Mouse (Mus musculus) CH12.LX (cell line): ENCODE results near the gene Nr2c2ap. TPM values are rescaled to one million over a fixed set of nuclear protein-coding genes. Genes with fewer than 3 reads are reported as not detected.

Experiments used
- DNase-seq: peaks from one replicate; pipeline ENCODE4 v3.0.0-alpha.2; 2013; ENCODE audit errors: extremely low read depth
- H3K27ac ChIP-seq: 2 replicates; pipeline ENCODE4 v1.5.1; 2012; ENCODE audit warnings: low read depth, mild to moderate bottlenecking, control low read depth, moderate library complexity; ENCODE audit not compliant: insufficient read depth
- H3K27me3 ChIP-seq: replicated peaks from 2 replicates; pipeline ENCODE3; 2012; ENCODE audit warnings: inconsistent platforms
- H3K36me3 ChIP-seq, 2 experiments: replicated peaks in 1 of 2; 2 replicates each; pipeline versions ENCODE3 to v1.6.1; 2012; ENCODE audit warnings: inconsistent platforms in 1 of 2, low read length in 1 of 2, mild to moderate bottlenecking in 1 of 2, mixed read lengths in 1 of 2, moderate library complexity in 1 of 2; ENCODE audit not compliant: control insufficient read depth in 1 of 2, insufficient read depth in 1 of 2
- H3K4me1 ChIP-seq, 2 experiments: 2 replicates each; pipeline ENCODE4 v1.6.1; 2012; ENCODE audit warnings: inconsistent platforms in 1 of 2, moderate library complexity in 1 of 2; ENCODE audit not compliant: insufficient read depth in 2 of 2, control insufficient read depth in 1 of 2
- H3K4me2 ChIP-seq: 2 replicates; pipeline ENCODE4 v1.6.1; 2012; ENCODE audit warnings: low read depth, mild to moderate bottlenecking, control low read depth; ENCODE audit not compliant: poor library complexity, insufficient read depth, severe bottlenecking
- H3K4me3 ChIP-seq, 3 experiments: fragments of 150-350 bp in 1 of 3; sonication (generic) in 1 of 3; replicated peaks in 1 of 3; 2 replicates each; pipeline versions ENCODE3 to v1.5.1; 2011 to 2012; ENCODE audit warnings: low read depth in 2 of 3, low read length in 2 of 3, mild to moderate bottlenecking in 2 of 3, moderate library complexity in 2 of 3, control low read depth in 1 of 3, improper control_type of control experiment in 1 of 3, inconsistent platforms in 1 of 3, mixed read lengths in 1 of 3; ENCODE audit not compliant: poor library complexity in 1 of 3
- H3K79me2 ChIP-seq: replicated peaks from 2 replicates; pipeline ENCODE4 v1.6.1; 2012; ENCODE audit warnings: mild to moderate bottlenecking, moderate library complexity; ENCODE audit not compliant: control insufficient read depth, poor library complexity, insufficient read depth, severe bottlenecking; ENCODE audit errors: extremely low read depth
- H3K9ac ChIP-seq: 2 replicates; pipeline ENCODE4 v1.6.1; 2012; ENCODE audit warnings: low read depth, mild to moderate bottlenecking, control low read depth, moderate library complexity; ENCODE audit not compliant: insufficient read depth
- H3K9me3 ChIP-seq: replicated peaks from 2 replicates; pipeline ENCODE3; 2012; ENCODE audit warnings: low read length, inconsistent platforms, mixed read lengths
- ELF1 ChIP-seq: IDR thresholded peaks from 2 replicates; pipeline ENCODE4 v1.6.1; 2014; ENCODE audit warnings: low read depth, mild to moderate bottlenecking, inconsistent platforms, low read length, improper control_type of control experiment
- GABPA ChIP-seq: IDR thresholded peaks from 2 replicates; pipeline ENCODE4 v1.6.1; 2012; ENCODE audit warnings: low read depth, low read length, improper control_type of control experiment, inconsistent platforms; ENCODE audit not compliant: insufficient replicate concordance
- HCFC1 ChIP-seq: IDR thresholded peaks from 2 replicates; pipeline ENCODE4 v1.6.1; 2012; ENCODE audit warnings: low read depth, mild to moderate bottlenecking, inconsistent platforms, low read length, improper control_type of control experiment
- JUN ChIP-seq: IDR thresholded peaks from 2 replicates; pipeline ENCODE4 v1.6.1; 2011; ENCODE audit warnings: low read depth, mild to moderate bottlenecking, low read length, improper control_type of control experiment, moderate library complexity; ENCODE audit not compliant: insufficient read depth
- MAFK ChIP-seq: IDR thresholded peaks from 2 replicates; pipeline ENCODE4 v1.6.1; 2011; ENCODE audit warnings: low read length, improper control_type of control experiment; ENCODE audit not compliant: insufficient replicate concordance
- MYC ChIP-seq: IDR thresholded peaks from 2 replicates; pipeline ENCODE4 v1.6.1; 2011; ENCODE audit warnings: low read depth, mild to moderate bottlenecking, improper control_type of control experiment, low read length
- NELFE ChIP-seq: IDR thresholded peaks from 2 replicates; pipeline ENCODE4 v1.6.1; 2011; ENCODE audit warnings: low read depth, low read length, improper control_type of control experiment
- POLR2A ChIP-seq: IDR thresholded peaks from 2 replicates; pipeline ENCODE4 v1.6.1; 2011; ENCODE audit warnings: low read depth, mild to moderate bottlenecking, improper control_type of control experiment, low read length
- POLR2AphosphoS2 ChIP-seq: IDR thresholded peaks from 2 replicates; pipeline ENCODE4 v1.6.1; 2011; ENCODE audit warnings: low read depth, low read length, improper control_type of control experiment
- RAD21 ChIP-seq: IDR thresholded peaks from 2 replicates; pipeline ENCODE4 v1.6.1; 2011; ENCODE audit warnings: low read depth, mild to moderate bottlenecking, low read length, improper control_type of control experiment, moderate library complexity
- SIN3A ChIP-seq: IDR thresholded peaks from 2 replicates; pipeline ENCODE4 v1.6.1; 2012; ENCODE audit warnings: low read length, improper control_type of control experiment, inconsistent platforms
- SMC3 ChIP-seq: IDR thresholded peaks from 2 replicates; pipeline ENCODE4 v1.6.1; 2011; ENCODE audit warnings: low read depth, low read length, improper control_type of control experiment
- ZMIZ1 ChIP-seq: IDR thresholded peaks from 2 replicates; pipeline ENCODE4 v1.6.1; 2012; ENCODE audit warnings: low read depth, mild to moderate bottlenecking, inconsistent platforms, low read length, improper control_type of control experiment
- dilution Hi-C: fragments of 300-500 bp; cut with MboI; formaldehyde crosslinking; loops from 2 replicates; pipeline ENCODE4 v1.14.3; 2020; ENCODE audit warnings: low sequenced_read_pairs; ENCODE audit not compliant: extremely low pct_unique_long_range_greater_than_20kb, extremely low pct_ligation_motif_present
- in situ Hi-C: fragments of 300-500 bp; cut with MboI; formaldehyde crosslinking; loops from 3 replicates; pipeline ENCODE4 v1.14.3; 2019; ENCODE audit warnings: low sequenced_read_pairs, low pct_ligation_motif_present, low pct_unique_long_range_greater_than_20kb, mixed read lengths
- polyA plus RNA-seq: library from polyadenylated mRNA; unstranded; fragments of >175 nt; gene quantifications from 2 replicates; pipeline ENCODE4 v1.2.1, GENCODE M21; 2012; ENCODE audit warnings: low read depth; ENCODE audit not compliant: insufficient read length
- total RNA-seq, 2 experiments: library from RNA; depleted of rRNA; stranded (reverse); fragments of 300-350 nt in 1 of 2; fragments of >200 nt in 1 of 2; gene quantifications; 2 replicates each; pipeline ENCODE4 v1.2.3; 2012 to 2014

Gene Nr2c2ap
- total and polyA plus RNA-seq, 3 experiments: 16.4 to 61.3 (median 22.7) TPM

DNA sequence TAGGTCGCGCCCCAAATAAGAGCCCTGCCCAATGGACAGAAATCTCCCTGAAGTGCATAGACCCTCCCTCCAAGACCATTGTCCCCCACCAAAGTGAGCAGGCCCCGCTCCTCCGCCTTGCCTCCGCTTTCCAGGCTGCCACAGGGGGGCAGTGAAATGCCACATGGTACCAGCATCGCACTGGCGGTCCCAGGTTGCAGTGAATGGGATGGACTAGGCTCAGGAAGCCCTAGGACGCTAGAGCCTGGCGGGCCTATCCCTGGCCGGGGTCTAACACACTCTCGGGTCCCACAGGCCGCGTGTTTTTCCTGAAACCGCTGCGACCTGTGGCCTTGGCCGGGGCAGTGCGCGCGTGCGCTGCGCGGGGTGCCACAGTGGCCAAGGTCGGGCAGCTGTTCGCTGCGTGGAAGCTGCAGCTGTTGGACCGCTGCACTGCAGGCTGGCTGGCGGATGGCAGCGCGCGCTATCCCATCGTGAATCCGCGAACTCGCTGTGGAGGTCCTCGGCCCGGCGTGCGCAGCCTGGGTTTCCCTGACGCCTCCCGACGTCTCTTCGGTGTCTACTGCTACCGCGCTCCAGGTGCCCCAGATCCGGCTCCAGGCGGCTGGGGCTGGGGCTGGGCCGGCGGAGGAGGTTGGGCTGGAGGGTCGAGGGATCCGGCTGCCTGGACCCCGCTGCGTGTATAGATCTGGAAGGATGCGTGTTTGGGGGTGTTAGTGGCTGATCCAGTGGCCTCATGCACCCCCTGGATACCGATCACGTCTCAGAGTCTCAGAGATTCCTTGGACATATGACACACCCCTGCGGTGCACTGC, 43.1 kb upstream of the Nr2c2ap start:
- no peaks in the 10 kb centered on the region for H3K4me1 ChIP-seq
- DNase-seq: no peak
- no peak overlapping the region for H3K4me3 ChIP-seq
- peak; percentile 15; the same call in 1 of the 2 replicates for TF ChIP-seq SMC3
- TF ChIP-seq ZMIZ1: no peak
- TF ChIP-seq RAD21: peak; percentile 22
- dilution Hi-C loops: no loop called here
- no peaks in the 10 kb centered on the region for H3K79me2 ChIP-seq
- in situ Hi-C loops: no loop called here
- H3K9me3 ChIP-seq: peaks cover 5% of the 10 kb centered on the region
- no peaks in the 10 kb centered on the region for H3K27me3 ChIP-seq
- H3K36me3 ChIP-seq: peaks cover 0 to 16% of the 10 kb centered on the region in 2 experiments
- H3K9ac ChIP-seq: no peak overlapping the region
- no peak overlapping the region for H3K4me2 ChIP-seq
- H3K27ac ChIP-seq: no peak overlapping the region

DNA sequence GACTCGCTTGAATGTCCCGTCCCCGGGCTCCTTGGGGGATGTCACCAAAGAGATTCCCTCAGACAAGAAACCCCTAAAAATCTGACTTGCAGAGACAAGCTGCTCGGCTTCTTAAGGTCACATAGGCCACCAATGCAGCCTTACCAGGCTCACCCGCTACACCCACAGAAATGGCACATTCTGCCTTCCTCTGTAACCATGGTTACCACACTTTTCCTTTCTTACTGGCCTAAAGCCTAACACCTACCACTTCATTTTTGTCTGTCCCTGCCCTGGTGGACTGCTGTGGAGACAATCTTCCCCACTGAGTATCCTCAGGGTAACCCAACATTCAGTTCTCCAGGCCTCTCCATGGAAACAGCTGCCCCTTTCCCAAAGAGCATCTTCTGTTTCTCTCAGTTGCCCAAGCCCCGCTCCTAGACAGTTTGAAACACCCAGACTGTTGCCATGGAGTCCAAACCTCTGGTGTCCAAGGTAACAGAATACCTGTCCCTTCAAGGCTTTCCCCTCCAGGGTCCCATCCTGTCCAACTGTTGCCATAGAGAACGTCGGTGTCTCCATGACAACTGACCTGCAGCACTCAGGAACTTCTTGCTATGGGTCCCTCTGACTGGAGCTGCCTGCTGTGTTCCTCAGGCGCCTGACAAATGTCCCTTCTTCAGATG, 41.7 kb upstream of the Nr2c2ap start:
- H3K4me3 ChIP-seq: no peak overlapping the region
- no peak overlapping the region for H3K4me2 ChIP-seq
- H3K4me1 ChIP-seq: no peaks in the 10 kb centered on the region
- H3K36me3 ChIP-seq: peaks cover 0 to 23% of the 10 kb centered on the region in 2 experiments
- in situ Hi-C loops (no loop called here), dilution Hi-C loops (no loop called here)
- H3K79me2 ChIP-seq: no peaks in the 10 kb centered on the region
- no peak overlapping the region for H3K27ac ChIP-seq
- DNase-seq: no peak
- TF ChIP-seq NELFE (no peak), MYC (no peak), JUN (no peak), MAFK (no peak), HCFC1 (no peak), POLR2AphosphoS2 (no peak), GABPA (no peak), POLR2A (no peak), SIN3A (no peak), ELF1 (no peak), RAD21 (no peak)
- H3K9ac ChIP-seq: no peak overlapping the region
- H3K9me3 ChIP-seq: peaks cover 2% of the 10 kb centered on the region
- no peaks in the 10 kb centered on the region for H3K27me3 ChIP-seq
